Mouse (Mus musculus) frontal cortex, postnatal 10 days (tissue): ENCODE data around the gene Exosc10.
A peak's percentile ranks its signal among the peaks of the same experiment; 100 is the strongest.

ENCODE experiments used
- DNase-seq, 2 experiments: peaks; one replicate each; pipeline ENCODE4 v3.0.0; 2022; ENCODE audit warnings: low spot score in 2 of 2, mixed read lengths in 1 of 2

Gene Exosc10

DNA sequence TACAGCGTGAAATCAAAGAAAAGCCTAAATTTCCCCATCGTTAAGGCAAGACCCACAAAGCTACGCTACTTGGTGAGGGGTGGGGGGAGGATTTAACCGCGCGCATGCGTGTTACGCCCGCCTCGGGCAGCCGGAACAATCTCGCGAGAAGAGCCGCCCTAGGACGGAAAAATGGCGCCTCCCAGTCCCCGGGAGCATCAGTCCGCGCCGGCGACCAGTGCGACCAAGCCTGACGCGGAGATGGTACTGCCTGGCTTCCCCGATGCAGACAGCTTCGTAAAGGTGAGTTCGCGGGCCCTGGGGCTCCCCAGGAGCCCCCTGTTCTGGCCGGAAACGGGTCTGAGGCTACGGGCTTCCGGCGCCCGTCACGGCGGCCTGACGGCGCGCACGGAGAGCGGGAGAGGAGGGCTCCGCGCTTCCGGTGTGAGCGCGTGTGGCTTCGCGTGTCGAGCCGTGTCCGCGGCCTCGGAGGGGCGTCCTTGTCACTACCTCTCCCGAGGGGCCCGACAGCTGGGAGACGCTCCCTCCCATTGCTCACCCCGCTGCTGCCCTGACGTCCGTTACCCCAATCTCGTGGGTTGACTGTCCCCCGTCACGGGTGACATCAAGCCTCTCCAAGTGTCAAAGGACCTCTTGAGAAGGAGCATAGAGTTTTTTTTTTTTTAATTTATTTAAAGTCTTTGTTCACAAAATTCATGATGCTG lies at the start of gene Exosc10:
Exosc10 (plus strand) TSS at position 133 of the 704 bp plus-strand sequence.
- peak; percentile 72 to 85 for DNase-seq

DNA sequence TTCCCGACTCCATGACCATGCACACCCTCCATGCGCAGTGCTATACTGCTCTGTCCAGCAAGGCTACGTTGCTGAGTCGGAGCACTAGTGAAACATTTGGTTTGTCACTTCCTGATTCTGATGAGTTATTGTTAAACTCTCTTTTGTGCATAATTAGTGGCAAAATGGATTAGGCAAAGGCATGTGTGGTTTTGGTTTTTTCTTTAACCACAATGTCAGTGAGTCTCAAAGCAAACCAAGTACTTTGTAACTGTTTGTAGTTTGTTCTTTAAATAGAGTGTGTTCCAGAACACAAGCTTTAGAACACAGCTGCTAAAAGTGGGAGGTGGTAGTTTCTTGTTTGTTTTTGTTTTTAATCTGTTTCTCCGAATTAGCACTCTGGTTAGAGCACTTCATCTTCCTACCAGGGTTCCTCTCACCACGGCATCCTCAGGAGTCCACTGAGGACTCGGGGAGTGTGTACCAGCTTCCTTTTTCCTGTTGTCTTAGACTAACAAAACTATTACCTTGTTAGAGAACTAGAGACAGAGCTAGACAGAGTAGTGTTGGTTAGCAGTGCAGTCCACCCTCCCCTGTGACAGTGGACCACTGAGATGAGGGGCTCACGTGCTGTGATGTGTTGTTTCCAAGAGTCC lies 48.7 kb upstream of the Exosc10 start:
- DNase-seq: no peak

DNA sequence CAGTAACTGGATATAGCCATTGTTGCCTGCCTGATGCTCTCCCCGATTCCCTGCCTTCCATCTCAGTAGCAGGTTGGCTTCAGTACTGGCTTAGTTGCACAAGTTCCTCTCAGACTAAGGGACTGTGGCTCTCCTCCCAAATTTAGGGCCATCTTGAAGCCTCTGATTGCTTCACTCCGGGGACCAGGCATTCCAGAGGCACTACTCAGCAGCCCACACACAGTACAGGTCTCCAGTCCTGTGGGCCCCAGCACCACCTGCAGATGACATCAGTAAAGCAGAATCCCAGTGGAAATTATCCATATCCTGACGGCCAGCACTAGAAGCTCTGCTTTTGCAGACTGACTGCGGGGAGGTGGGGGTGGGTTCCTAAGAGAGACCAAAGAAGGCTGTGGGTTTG lies 47.5 kb upstream of the Exosc10 start:
- DNase-seq: no peak

DNA sequence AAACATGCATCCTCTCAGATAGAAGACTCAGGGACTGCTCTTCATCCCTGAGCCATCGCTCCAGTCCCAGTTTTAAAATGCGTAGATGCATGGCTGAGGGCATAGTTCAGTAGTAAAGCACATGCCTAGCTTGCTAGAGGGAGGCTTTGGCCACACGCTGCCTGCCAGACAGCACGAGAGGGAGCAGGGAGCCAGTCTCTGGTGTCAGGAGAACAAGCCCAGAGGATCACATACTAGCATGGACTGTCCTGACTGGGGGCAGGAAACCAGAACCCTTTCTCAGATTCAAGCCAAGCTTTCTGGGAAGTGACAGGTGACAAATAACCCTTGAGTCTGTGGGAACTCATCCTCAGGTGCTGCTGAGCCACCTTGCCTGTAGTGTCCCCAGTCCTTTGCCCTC lies 46.9 kb upstream of the Exosc10 start:
- DNase-seq: no peak

GRCm38 (mm10) chr4:148513021-148513559 lies 45.1 kb upstream of the Exosc10 start:
- no peak for DNase-seq

- no peak for DNase-seq
Measured at GRCm38 (mm10) chr4:148515313-148515712, 42.9 kb upstream of the Exosc10 start.

DNA sequence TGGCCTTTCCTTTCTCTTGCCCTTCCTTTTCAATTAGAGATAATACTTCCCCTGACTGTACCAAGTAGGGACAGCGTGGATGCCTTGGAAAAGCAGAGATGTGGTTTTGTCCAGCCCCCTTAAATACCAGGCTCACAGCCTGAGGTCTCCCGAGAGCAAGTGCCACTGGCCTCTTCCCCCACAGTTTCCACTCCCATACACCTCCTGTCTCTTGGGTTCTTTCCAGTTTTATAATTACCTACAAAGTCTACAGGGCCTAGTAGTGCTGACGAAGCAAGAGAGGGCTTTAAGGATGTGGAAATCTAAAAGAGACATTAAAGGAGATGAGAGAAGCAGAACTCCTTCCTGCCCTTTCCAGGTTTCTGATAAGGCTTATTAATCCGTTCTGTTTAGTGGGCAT lies 40.4 kb upstream of the Exosc10 start:
- no peak for DNase-seq

DNA sequence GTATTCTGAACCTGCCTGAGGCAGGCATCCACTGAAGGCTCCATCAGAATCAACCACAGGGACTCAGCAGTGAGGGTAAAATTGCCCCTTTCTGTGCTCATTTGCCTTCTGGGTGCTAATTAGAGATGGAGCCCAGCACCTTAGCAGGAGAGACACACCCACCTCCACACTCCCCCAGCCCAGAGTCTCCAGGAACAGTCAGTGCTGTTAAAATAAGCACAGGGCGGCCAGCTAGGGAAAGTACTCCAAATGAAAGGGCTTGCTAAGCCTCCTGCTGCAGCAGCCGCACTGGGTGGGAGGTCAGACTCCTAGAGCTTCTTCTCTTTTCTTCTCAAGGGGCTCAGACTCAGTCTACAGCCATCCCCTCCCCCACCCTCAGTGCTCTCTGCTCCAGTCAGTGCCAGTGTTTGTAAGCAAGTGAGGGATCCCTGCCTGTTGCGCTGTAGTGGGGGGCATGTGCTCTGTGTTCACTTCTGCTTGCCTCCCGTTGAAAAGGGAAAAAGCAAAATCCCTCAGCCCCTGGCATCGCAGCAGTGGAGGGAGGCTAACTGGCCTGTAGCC lies 39.9 kb upstream of the Exosc10 start:
- DNase-seq: no peak

GRCm38 (mm10) chr4:148523538-148523937 lies 34.7 kb upstream of the Exosc10 start:
- no peak for DNase-seq

DNA sequence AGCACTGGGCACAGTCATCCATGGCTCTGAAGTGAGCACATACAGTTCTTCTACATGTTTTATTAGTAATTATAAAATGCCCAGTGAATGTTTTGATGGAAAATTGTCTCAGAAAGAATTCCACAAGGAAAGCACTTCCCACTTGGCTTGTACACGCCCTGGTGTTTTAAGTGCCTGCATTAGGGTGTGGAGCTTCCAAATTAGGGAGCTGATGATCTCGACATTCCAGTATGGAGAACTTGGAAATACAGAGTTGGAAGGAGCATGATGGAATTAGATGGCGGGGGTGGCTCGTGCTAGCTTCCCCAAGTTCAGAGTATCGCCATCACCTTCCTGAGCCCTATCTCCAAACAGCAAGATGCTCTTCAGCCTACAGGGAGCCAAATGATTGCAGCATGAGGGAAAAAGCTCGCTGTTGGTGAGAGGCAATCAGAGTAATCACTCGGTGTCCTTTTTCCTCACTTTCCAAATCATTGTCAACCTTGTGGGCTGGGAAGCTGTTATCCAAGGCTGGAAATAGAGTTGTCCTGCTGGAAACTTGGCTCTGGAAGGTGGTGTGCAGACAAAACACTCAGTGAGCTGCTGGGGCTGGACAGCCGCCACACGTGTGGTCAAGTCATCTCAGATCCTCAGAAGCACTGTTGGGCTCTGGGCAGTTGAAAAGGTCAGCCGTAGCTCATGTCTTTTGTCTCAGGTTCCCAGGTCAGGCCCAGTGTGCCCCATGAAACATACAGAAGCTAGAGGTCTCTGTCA lies 30.9 kb upstream of the Exosc10 start:
- no peak for DNase-seq

DNA sequence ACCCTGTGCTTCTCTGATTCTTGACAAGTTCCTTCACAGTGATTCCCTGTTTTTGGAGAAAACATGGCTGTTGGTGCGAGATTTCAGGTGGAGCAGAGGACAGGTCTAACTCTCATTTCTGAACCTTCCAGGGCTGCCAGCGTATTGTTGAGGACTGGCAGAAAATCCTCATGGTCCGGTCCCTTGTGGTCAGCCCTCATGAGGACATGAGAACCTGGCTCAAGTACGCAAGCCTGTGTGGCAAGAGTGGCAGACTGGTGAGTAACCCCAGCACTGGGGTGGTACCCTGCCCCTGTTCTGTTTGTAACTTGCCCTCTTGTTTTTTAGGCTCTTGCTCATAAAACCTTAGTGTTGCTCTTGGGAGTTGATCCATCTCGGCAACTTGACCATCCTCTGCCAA lies 27.9 kb upstream of the Exosc10 start:
- DNase-seq: no peak

DNA sequence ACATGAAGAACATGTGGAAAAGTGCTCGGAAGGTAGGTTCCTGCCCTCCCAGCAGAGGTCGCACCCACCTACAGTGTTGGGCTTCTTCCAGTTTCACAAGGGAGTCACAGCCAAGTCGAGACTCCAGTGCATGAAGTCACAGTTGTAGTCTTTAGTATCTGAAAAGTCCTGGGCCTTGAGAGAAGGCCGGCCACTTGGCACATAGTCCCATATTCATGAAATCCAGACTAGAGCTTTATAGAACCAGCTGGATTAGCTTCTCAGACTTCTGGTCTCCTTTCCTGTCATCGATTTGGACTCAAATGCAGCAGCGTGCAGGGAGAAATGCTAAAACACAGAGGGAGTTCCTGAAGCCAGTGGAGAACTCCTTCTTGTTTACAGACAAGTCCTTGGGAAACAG lies 27.5 kb upstream of the Exosc10 start:
- no peak for DNase-seq

GRCm38 (mm10) chr4:148531341-148531740 lies 26.9 kb upstream of the Exosc10 start:
- no peak for DNase-seq

DNA sequence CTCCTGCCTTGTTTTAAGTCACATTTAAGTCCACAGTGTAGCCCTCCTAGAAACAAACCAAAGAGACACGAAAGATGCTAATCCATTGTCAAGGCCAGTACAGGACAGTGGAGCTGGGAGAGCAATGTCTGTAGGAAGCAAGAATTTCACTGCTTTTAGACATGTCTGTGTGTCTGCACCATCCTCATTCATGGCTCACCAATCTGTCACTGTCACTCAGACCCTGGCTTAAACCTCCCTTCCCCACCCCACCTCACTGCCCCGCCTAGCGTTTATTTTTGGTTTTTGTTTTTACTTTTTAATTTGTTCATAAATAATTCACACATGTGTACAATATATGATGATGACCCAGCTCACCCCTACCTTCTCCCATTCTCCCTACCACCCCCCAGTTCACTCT lies 25.7 kb upstream of the Exosc10 start:
- DNase-seq: no peak

DNA sequence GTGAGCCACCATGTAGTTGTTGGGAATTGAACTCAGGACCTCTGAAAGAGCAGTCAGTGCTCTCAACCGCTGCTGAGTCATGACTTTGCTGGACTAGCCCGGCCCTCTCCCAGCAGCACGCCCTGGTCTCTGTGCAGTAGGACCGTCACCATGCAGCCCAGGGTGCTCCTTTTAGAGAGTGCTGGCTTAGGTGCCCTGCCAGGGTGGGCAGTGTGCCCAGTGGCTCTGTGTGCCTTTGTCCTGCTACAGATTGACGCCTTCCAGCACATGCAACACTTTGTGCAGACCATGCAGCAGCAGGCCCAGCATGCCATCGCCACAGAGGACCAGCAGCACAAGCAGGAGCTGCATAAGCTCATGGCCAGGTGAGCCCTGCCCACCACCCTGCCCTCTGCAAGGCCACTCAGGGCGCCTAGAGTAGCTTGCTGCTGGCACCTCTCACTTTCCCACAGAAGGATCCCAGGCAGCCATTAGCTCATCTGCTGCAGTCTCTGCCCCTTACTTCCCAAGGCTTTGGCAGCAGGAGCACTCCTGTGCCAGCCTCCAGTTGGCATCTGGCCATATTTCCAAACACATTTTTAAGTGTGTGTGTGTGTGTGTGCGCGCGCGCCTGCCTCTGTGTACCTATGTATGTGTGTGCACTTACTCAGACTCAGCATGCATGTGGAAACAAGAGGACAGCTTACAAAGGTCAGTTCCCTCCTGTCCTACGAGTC lies 24.5 kb upstream of the Exosc10 start:
- DNase-seq: peak; percentile 32 to 33

- no peak for DNase-seq
Measured at GRCm38 (mm10) chr4:148535876-148536275, 22.4 kb upstream of the Exosc10 start.

DNA sequence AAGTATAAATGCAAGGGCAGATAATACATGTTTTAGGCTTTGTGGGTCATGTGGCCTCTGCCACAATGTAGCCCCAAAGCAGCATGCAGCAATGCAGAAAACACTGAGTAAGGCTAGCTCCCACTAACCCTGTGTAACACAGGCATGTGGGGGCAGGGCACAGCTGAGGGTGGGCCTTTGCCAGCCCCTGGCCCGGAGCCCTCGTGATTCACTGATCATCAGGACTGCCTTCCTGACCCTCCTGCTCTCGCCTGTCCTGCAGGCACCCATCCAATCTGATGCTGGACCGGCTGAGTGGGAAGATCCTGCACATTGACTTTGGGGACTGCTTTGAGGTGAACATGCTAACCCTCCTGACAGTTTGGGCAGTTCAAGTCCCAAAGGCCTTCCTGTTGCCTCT lies 9.1 kb upstream of the Exosc10 start:
- no peak for DNase-seq

- no peak for DNase-seq
Measured at GRCm38 (mm10) chr4:148557766-148558165, 463 bp upstream of the Exosc10 start.

DNA sequence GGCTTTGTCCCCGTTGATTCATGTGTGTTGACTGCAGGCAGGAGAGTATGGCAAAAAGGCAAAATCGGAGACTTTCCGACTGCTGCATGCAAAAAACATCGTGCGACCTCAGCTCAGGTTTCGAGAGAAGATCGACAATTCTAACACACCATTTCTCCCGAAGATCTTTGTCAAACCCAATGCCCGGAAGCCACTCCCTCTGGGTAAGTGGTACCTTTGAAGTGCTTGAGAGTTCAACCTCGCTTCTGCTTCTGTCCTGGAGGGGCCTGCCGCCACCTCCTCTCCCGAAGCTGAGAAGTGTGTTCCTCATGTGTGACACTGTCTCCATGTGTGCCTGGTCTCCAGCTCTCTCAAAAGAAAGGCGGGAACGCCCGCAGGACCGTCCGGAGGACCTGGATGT lies 4.4 kb downstream of the Exosc10 start:
- no peak for DNase-seq

DNA sequence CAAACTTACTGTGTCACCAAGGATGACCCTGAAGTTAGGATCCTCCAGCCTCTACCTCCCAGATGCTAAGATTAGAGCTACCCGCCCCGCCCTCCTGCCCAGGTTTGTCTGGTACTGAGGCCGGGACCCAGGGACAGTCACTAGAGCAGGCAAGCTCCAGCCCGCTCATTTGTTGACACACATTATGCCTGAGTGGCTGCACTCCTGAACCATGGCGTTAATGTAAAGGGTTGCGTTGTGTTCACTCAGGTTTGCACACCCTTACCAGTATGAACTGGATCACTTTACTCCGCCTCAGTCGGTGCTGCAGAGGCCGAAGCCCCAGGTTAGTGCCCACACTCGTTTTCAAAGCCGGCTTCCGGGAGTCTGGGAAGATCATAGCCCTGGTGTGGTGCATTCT lies 5.4 kb downstream of the Exosc10 start:
- no peak for DNase-seq

DNA sequence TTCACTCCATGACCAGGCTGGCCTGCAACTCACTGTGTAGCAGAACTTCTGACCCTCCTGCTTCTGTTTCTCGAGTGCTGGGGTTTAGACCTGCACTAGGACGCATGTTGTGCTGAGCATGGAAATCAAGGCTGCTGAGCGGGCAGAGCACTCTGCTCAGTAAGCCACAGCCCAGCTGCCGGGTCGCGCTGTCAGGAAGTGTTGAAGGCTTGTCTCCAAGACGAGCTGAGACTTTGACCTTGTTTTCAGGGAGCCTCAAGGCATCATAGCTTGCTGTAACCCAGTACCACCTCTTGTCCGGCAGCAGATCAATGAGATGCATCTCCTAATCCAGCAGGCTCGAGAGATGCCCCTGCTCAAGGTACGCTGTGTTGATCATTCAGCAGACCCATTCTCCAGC lies 11.9 kb downstream of the Exosc10 start:
- no peak for DNase-seq
